Mouse (Mus musculus): ENCODE results near the gene Myo9b. TPM values are rescaled to one million over a fixed set of nuclear protein-coding genes. Genes with fewer than 3 reads are reported as not detected.
A peak's percentile ranks its signal among the peaks of the same experiment; 100 is the strongest.
"Not testable (repeated sequence)": the region's sequence is repeated elsewhere in the genome, so short reads cannot be mapped to it uniquely, and the experiment has no call there.

Gene Myo9b
- polyA plus RNA-seq, 1 experiment from 2014 or later, result 23.0 TPM

DNA sequence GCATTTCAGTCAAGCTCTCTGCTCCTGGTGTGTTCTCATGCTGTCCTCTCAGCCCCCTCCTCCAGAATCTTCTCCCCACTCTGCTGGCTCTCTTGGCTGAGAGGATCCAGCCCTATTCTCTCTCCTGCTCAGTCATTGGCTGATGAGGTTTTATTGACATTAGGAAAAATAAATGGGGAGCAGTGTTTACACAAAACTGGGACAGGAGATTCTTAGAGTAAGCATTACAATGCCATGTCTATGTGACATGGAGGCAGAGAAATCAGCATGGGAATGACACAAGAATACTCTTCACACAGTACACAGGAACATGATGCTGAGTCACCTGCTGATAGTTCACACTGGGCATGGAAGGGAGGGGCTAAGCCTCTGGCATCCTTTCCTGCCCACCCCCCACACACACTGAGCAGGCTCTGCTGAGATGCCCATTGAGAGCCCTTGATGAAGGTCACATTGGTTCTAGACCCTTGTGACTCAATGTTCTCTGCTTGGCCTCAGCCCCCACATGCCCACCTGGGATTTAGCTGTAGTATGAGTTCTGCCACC, 44.0 kb downstream of the Myo9b start:
- Histone ChIP-seq H3K4me2 (ENCODE audit: low read depth, severe bottlenecking) (no peak overlapping the region), H3K9me3 (ENCODE audit: control insufficient read depth, low read length) (no peaks in the 10 kb centered on the region), H3K27ac (replicated peaks; ENCODE audit: low read depth, low read length) (no peak overlapping the region), H3K27me3 (ENCODE audit: control insufficient read depth, insufficient read depth, low read length) (no peaks in the 10 kb centered on the region), H3K9ac (ENCODE audit: low read length) (no peak overlapping the region), H3K36me3 (ENCODE audit: control insufficient read depth, insufficient read depth, low read length) (no peaks in the 10 kb centered on the region), H3K4me3 (ENCODE audit: low read depth, low read length) (no peak overlapping the region), H3K4me1 (ENCODE audit: control insufficient read depth, insufficient read depth, low read length) (no peaks in the 10 kb centered on the region)
- ATAC-seq (ENCODE audit: insufficient number of reproducible peaks, low FRiP score, low TSS enrichment, low read depth) (no peak), DNase-seq (ENCODE audit: low spot score) (no peak)

DNA sequence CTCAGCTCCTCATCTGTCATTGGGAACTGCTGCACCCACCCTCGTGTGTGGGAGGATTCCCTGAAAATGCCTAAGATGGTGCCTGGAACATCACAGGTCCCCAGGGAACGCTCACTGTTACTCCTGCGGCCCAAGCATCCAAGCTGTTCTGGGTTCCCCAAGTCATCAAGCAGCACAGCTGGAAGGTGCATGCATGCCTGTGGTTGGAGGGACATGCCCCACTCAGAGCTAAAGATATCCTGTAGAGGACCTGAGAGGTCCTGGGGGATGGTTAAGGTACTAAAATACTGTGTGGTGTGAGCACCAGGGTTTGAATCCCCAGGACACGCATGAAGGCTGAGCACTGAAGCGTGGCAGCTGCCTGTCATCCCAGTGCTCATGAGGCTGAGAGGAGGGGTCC, 46.1 kb downstream of the Myo9b start:
- DNase-seq (ENCODE audit: low spot score); H3K36me3 ChIP-seq (ENCODE audit: control insufficient read depth, insufficient read depth, low read length); H3K4me2 ChIP-seq (ENCODE audit: low read depth, severe bottlenecking); H3K9ac ChIP-seq (ENCODE audit: low read length); H3K4me1 ChIP-seq (ENCODE audit: control insufficient read depth, insufficient read depth, low read length); H3K27me3 ChIP-seq (ENCODE audit: control insufficient read depth, insufficient read depth, low read length); H3K9me3 ChIP-seq (ENCODE audit: control insufficient read depth, low read length); H3K27ac ChIP-seq (replicated peaks; ENCODE audit: low read depth, low read length); ATAC-seq (ENCODE audit: insufficient number of reproducible peaks, low FRiP score, low TSS enrichment, low read depth); H3K4me3 ChIP-seq (ENCODE audit: low read depth, low read length): not testable (repeated sequence)
- WGBS, result 85% methylated on average over 5 of the region's 5 CpGs

DNA sequence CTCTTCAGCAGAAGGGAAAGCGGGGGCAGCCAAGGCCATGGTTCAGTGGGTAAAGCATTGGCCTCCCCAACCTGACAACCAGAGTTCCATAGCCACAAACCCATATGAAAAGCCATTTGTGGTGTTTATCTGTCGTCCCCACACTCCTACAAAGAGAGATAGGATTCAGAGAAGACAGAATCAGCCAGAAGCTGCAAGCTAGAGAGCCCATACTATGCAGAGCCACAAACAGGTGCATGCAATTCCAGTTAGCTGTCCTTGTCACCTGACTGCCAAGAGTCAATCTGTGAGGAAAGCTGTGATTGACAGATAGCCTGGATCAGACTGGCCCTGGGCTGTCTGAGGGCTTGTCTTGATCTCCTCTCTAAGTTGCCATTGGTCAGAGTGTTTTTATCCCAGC, 47.2 kb downstream of the Myo9b start:
- H3K4me3 ChIP-seq (ENCODE audit: low read depth, low read length); H3K4me2 ChIP-seq (ENCODE audit: low read depth, severe bottlenecking); H3K9me3 ChIP-seq (ENCODE audit: control insufficient read depth, low read length); H3K27ac ChIP-seq (replicated peaks; ENCODE audit: low read depth, low read length); H3K9ac ChIP-seq (ENCODE audit: low read length); H3K4me1 ChIP-seq (ENCODE audit: control insufficient read depth, insufficient read depth, low read length); DNase-seq (ENCODE audit: low spot score); H3K27me3 ChIP-seq (ENCODE audit: control insufficient read depth, insufficient read depth, low read length); ATAC-seq (ENCODE audit: insufficient number of reproducible peaks, low FRiP score, low TSS enrichment, low read depth): not testable (repeated sequence)
- H3K36me3 ChIP-seq (ENCODE audit: control insufficient read depth, insufficient read depth, low read length), result peaks cover 11% of the 10 kb centered on the region; the same call in 1 of the 2 replicates
- WGBS, result 82% methylated on average over 2 of the region's 2 CpGs

GRCm38 (mm10) chr8:71322939-71323338, 50.4 kb downstream of the Myo9b start:
- DNase-seq (ENCODE audit: low spot score) (no peak), ATAC-seq (ENCODE audit: insufficient number of reproducible peaks, low FRiP score, low TSS enrichment, low read depth) (no peak)
- H3K27ac ChIP-seq (replicated peaks; ENCODE audit: low read depth, low read length), result no peak overlapping the region
- no peaks in the 10 kb centered on the region for H3K9me3 ChIP-seq (ENCODE audit: control insufficient read depth, low read length)
- no peak overlapping the region for H3K4me2 ChIP-seq (ENCODE audit: low read depth, severe bottlenecking)
- H3K4me1 ChIP-seq (ENCODE audit: control insufficient read depth, insufficient read depth, low read length), result no peaks in the 10 kb centered on the region
- no peak overlapping the region for H3K4me3 ChIP-seq (ENCODE audit: low read depth, low read length)
- no peaks in the 10 kb centered on the region for H3K27me3 ChIP-seq (ENCODE audit: control insufficient read depth, insufficient read depth, low read length)
- peaks cover 17% of the 10 kb centered on the region; the same call in 1 of the 2 replicates for H3K36me3 ChIP-seq (ENCODE audit: control insufficient read depth, insufficient read depth, low read length)
- WGBS, result 92% methylated on average over 3 of the region's 3 CpGs
- H3K9ac ChIP-seq (ENCODE audit: low read length), result no peak overlapping the region

GRCm38 (mm10) chr8:71324848-71325247, 52.3 kb downstream of the Myo9b start:
- Histone ChIP-seq H3K9ac (ENCODE audit: low read length) (no peak overlapping the region), H3K4me2 (ENCODE audit: low read depth, severe bottlenecking) (no peak overlapping the region), H3K27me3 (ENCODE audit: control insufficient read depth, insufficient read depth, low read length) (no peaks in the 10 kb centered on the region), H3K4me1 (ENCODE audit: control insufficient read depth, insufficient read depth, low read length) (no peaks in the 10 kb centered on the region), H3K36me3 (ENCODE audit: control insufficient read depth, insufficient read depth, low read length) (peaks cover 22% of the 10 kb centered on the region; the same call in 1 of the 2 replicates), H3K27ac (replicated peaks; ENCODE audit: low read depth, low read length) (no peak overlapping the region), H3K4me3 (ENCODE audit: low read depth, low read length) (no peak overlapping the region), H3K9me3 (ENCODE audit: control insufficient read depth, low read length) (no peaks in the 10 kb centered on the region)
- no peak for ATAC-seq (ENCODE audit: insufficient number of reproducible peaks, low FRiP score, low TSS enrichment, low read depth)
- DNase-seq (ENCODE audit: low spot score), result no peak
- WGBS, result 77% methylated on average over 1 of the region's 1 CpGs

DNA sequence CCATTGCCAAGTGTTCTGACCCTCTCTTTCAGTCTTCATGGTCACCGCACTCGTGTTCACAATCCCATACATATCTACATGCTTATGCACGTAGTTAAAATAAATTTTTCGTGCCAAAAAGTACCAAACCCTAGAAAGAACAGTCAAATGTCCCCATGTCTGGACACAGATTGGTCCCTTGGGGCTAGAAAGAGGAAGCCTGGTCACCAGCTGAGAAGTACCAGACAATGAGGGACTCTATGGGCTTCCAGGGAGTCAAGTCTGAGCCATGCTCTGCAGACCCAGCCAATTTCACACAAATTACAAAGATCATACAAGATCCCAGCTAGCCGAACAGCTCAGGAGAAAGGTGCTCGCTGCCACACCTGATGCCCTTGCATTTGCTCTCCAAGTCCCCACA, 65.3 kb downstream of the Myo9b start:
- H3K4me3 ChIP-seq (ENCODE audit: low read depth, low read length); H3K27ac ChIP-seq (replicated peaks; ENCODE audit: low read depth, low read length); H3K4me2 ChIP-seq (ENCODE audit: low read depth, severe bottlenecking); H3K9ac ChIP-seq (ENCODE audit: low read length); H3K9me3 ChIP-seq (ENCODE audit: control insufficient read depth, low read length); H3K4me1 ChIP-seq (ENCODE audit: control insufficient read depth, insufficient read depth, low read length); H3K36me3 ChIP-seq (ENCODE audit: control insufficient read depth, insufficient read depth, low read length); DNase-seq (ENCODE audit: low spot score); H3K27me3 ChIP-seq (ENCODE audit: control insufficient read depth, insufficient read depth, low read length); ATAC-seq (ENCODE audit: insufficient number of reproducible peaks, low FRiP score, low TSS enrichment, low read depth): not testable (repeated sequence)
- 97% methylated on average over 6 of the region's 6 CpGs for WGBS

DNA sequence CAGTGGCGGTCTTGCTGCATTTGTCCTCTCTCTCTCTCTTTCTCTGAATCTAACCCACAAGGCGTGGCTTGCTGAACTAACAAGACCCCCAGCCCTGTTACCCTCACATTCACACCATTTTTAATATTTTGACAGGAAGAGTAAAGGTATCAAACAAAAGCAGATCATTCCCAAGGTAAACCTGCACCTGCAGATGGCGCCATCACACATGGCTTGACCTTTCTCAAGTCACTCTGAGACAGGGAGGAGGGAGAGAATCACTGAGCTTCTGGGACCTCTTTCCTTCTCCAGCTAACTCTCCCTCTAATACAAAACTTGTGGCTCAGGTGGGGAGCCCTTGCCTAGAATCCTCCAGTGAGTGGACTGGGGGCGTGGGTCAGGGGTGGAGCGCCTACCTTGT, 68.1 kb downstream of the Myo9b start:
- Histone ChIP-seq H3K9me3 (ENCODE audit: control insufficient read depth, low read length) (no peaks in the 10 kb centered on the region), H3K9ac (ENCODE audit: low read length) (no peak overlapping the region), H3K27ac (replicated peaks; ENCODE audit: low read depth, low read length) (no peak overlapping the region), H3K4me2 (ENCODE audit: low read depth, severe bottlenecking) (no peak overlapping the region), H3K4me3 (ENCODE audit: low read depth, low read length) (no peak overlapping the region), H3K27me3 (ENCODE audit: control insufficient read depth, insufficient read depth, low read length) (no peaks in the 10 kb centered on the region), H3K4me1 (ENCODE audit: control insufficient read depth, insufficient read depth, low read length) (no peaks in the 10 kb centered on the region), H3K36me3 (ENCODE audit: control insufficient read depth, insufficient read depth, low read length) (peaks cover 3% of the 10 kb centered on the region; the same call in 1 of the 2 replicates)
- DNase-seq (ENCODE audit: low spot score) (peak; percentile 64), ATAC-seq (ENCODE audit: insufficient number of reproducible peaks, low FRiP score, low TSS enrichment, low read depth) (no peak)
- 79% methylated on average over 5 of the region's 5 CpGs for WGBS

- H3K27ac ChIP-seq (replicated peaks; ENCODE audit: low read depth, low read length), result no peak overlapping the region
- no peak for ATAC-seq (ENCODE audit: insufficient number of reproducible peaks, low FRiP score, low TSS enrichment, low read depth)
- no peaks in the 10 kb centered on the region for H3K27me3 ChIP-seq (ENCODE audit: control insufficient read depth, insufficient read depth, low read length)
- no peaks in the 10 kb centered on the region for H3K4me1 ChIP-seq (ENCODE audit: control insufficient read depth, insufficient read depth, low read length)
- H3K36me3 ChIP-seq (ENCODE audit: control insufficient read depth, insufficient read depth, low read length), result peaks cover 15% of the 10 kb centered on the region; the same call in 1 of the 2 replicates
- no peak overlapping the region for H3K4me2 ChIP-seq (ENCODE audit: low read depth, severe bottlenecking)
- WGBS, result 69% methylated on average over 1 of the region's 1 CpGs
- H3K9me3 ChIP-seq (ENCODE audit: control insufficient read depth, low read length), result no peaks in the 10 kb centered on the region
- DNase-seq (ENCODE audit: low spot score), result no peak
- H3K9ac ChIP-seq (ENCODE audit: low read length), result no peak overlapping the region
- H3K4me3 ChIP-seq (ENCODE audit: low read depth, low read length), result no peak overlapping the region
Measured at GRCm38 (mm10) chr8:71346581-71346980, 74.1 kb downstream of the Myo9b start.

DNA sequence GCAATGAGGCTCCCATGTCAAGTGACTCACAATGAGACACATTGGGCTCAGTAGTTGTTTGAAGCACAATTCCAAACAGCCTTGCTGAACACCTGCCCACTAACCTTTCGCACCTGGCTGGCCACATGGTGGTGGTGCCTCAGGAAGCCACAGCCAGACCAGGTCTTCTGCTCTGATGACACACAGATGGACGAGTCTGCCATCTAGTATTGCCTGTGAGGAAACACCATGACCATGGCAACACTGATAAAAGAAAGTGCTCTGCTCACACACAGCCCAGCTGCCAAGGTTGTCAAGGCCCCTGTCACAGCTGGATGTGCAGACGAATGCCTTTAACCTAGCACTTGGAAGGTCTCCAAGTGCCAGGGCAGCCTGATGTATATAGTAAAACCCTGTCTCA, 78.6 kb downstream of the Myo9b start:
- WGBS, result 90% methylated on average over 3 of the region's 3 CpGs
- Histone ChIP-seq H3K27ac (replicated peaks; ENCODE audit: low read depth, low read length) (no peak overlapping the region), H3K4me1 (ENCODE audit: control insufficient read depth, insufficient read depth, low read length) (no peaks in the 10 kb centered on the region), H3K4me2 (ENCODE audit: low read depth, severe bottlenecking) (no peak overlapping the region), H3K4me3 (ENCODE audit: low read depth, low read length) (no peak overlapping the region), H3K36me3 (ENCODE audit: control insufficient read depth, insufficient read depth, low read length) (peaks cover 17% of the 10 kb centered on the region; the same call in 1 of the 2 replicates), H3K27me3 (ENCODE audit: control insufficient read depth, insufficient read depth, low read length) (no peaks in the 10 kb centered on the region), H3K9ac (ENCODE audit: low read length) (no peak overlapping the region), H3K9me3 (ENCODE audit: control insufficient read depth, low read length) (no peaks in the 10 kb centered on the region)
- no peak for ATAC-seq (ENCODE audit: insufficient number of reproducible peaks, low FRiP score, low TSS enrichment, low read depth)
- no peak for DNase-seq (ENCODE audit: low spot score)

Measured in limb, embryonic 11.5 days (tissue).